Mouse (Mus musculus) T-helper 1 cell (primary cell): ENCODE data around the gene Ugt8a.

Experiments used
- in situ Hi-C: fragments of 300-600 bp; cut with MboI, MseI; formaldehyde crosslinking; loops from one replicate; pipeline ENCODE4 v1.15.1; 2025; ENCODE audit warnings: high pct_unique_total_duplicates

The Ugt8a gene

DNA sequence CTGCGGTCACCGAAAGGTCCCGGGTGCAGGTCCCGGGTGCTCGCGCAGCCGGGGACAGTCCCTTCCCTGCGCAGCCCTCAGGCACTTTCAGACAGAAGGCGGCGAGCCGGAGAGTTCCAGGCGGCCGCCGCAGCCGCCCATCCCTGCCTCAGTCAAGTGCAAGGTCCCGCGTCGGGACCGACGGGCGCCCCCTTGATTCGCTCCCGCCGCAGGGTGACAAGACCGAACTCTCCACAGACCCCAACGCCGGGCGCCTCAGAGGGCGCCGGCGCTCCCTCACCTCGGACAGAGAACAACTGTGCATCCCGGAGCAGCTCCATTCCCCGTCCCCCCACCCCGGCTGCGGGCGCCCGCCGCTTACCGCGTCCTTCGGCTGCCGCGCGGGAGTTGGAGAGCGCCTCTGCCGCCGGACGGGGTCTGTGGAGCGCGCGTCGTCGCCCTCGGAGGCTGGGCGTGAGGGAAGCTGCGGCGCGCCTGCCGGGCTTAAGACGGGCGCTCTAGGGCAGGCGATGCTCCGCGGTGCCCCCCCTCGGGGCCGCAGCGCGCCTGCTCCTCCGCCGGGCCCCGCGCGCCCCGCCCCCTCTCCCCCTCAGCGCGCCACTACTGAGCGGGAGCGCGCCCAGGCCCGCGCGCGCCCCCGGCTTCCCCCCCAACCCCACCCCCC, at the start of gene Ugt8a:
Gene Ugt8a (minus strand): TSS at position 528 of the 664 bp plus-strand sequence.
- in situ Hi-C loops = no loop called here

DNA sequence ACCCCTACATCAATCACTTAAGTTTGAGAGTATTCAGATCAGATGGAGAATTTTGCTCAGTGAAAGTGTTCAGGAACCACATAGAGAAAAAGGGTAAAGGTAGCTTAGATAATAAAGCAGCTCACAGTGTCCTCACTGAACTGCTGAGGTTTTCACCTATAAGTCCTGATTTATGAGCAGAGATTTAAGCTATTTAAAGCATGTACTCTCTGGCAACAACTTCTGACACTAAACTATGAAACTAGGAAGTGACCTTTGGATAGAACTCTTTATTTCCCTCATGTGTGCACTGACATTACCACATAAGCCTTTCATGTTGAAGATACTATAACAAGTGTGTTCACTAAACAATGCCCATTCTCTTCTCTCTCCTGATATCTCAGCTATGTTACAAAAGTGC, 48.2 kb upstream of the Ugt8a start:
- in situ Hi-C loops = no loop called here

DNA sequence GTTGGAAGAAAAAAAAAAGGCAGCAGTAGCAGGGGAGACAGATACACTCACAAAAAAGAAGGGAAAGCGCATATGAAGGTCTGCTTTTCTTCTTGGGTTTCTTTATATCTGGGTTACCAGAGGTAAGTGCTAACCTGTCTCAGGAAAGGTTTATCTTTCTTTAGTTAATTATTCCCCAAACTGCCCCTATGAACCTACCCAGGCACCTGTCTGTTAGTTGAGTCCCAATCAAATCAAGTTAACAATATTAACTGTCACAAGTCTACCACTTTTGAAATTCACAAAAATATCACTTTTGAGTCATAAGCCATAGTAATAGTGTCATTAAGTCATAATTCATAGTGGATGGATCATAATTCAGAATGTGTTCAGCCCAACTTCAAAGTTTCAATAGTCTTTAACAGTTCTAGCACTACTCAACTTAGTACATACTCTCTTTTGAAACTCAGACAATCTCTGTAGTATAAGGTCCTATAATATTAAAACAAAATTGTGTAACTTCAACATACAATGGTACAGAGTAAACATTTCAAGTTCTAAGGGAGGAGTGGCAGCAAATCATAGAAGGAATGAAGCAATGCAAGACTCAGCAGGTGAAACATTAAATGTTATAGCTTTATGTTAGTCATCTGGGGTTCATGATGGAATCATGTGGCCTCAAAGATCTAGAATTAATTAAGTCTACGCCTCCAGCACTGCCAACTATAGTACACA, 45.4 kb upstream of the Ugt8a start:
- in situ Hi-C loops = no loop called here

DNA sequence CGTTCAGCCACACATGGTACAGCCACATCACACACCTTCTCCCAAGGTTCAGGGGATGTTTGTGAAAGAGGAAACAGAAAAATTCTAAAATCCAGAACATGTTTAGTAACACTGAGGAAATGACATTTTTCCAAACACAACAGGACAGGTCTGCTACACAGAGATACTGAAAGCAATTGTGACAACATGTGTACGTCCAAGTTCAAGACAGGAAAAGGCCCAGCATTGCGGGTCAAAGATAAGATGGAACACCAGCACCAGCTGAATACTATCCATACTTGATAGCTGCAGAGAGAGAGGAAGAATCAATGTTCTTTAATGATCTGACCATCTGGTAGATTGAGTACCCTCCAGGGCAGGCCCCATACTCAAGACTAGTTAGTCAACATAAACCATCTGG, 41.1 kb upstream of the Ugt8a start:
- in situ Hi-C loops = no loop called here

DNA sequence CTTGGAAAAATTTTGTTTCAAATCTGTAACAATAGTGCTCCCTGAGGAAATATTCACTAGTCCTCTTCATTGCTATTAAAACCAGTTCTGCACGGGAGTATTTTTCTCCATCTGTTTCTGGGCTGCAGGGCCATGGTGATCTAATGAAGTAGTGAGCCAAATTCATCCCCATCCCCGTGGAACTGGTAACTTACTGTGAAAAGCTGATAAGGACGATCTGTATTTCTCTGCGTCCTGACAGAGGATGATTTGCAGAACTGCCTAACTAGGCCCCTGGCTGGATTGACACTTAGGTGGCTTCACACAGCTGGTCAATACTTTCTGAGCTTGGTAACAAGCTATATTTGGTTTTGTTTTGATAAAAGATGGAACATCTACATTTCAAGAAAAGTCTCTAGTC, 37.5 kb upstream of the Ugt8a start:
- in situ Hi-C loops = no loop called here

DNA sequence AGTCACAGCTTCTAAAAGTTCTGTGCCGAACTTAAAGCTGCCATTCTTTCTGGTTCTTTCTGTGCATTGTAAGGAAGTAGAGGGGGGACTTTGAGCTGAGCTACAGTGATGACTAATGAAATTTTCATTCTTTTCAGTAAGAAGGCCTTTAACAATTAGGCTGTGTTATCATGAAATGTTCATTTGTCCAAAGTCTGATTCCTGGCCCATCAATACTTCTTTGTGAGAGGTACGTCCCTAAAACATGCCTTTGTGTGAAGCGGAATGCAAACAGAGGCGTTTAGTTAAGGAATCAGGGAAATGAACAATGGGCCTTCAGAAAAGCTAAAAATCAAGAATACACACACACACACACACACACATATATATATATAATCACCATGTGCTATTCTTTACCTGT, 31.0 kb upstream of the Ugt8a start:
- in situ Hi-C loops = no loop called here

DNA sequence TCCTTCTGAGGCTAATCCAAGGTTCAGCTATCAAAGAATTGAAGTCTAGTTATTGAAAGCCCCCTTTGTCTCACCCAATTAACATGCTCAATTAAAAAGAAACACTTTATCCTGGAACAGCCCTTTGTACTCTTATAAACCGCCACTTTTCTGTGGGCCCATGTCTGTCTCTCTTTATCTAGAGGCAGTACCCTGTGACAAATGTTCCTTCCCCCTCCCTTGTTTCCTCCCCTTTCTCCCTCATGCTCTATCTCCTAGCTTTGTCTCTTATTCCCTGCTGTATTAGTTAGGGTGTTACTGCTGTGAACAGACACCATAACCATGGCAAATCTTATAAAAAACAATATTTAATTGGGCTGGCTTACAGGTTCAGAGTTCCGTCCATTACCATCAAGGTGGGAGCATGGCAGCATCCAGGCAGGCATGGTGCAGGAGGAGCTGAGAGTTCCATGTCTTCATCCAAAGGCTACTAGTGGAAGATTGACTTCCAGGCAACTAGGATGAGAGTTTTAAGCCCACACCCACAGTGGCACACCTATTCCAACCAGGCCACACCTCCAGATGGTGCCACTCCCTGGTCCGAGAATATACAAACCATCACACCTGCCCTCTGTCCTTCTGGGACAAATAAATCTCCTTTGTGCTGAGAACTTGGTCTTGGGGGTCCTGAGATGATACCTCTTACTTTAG, 17.9 kb upstream of the Ugt8a start:
- in situ Hi-C loops = no loop called here

DNA sequence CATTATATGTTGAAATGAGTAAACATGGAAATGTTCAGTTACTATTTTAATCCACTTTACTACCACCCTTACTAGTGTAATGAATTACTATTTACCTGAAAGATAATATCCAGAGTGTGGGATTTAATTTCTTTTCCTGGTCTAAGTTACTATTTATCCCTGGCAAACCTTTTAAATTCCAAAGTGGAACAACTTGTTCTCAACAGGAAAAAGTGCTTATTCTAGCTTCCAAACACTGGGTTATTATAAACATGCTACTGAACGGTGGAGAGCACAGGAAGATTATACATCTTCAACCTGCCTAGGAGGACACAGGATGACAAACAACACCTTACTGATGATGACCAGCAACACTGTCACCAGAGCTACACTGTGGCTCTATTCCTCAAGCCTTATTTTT, 16.5 kb upstream of the Ugt8a start:
- in situ Hi-C loops = no loop called here

DNA sequence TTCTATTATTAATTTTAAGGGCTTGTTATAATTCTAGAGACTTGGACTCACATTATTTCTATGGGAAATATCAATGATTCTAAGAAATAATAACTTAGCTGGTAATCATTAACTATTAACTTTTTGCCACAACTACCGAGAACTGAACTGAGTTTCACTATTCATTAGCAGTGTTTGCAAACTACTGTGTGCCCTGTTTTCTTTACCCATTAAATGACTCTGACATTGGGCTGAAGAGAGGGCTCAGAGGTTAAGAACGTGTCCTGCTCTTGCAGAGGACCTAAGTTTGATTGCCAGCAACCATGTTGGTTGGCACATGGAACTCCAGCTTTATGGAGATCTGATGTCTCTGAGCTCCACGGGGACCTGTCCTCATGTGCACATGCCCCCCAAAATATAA, 2.4 kb upstream of the Ugt8a start:
- in situ Hi-C loops = no loop called here

DNA sequence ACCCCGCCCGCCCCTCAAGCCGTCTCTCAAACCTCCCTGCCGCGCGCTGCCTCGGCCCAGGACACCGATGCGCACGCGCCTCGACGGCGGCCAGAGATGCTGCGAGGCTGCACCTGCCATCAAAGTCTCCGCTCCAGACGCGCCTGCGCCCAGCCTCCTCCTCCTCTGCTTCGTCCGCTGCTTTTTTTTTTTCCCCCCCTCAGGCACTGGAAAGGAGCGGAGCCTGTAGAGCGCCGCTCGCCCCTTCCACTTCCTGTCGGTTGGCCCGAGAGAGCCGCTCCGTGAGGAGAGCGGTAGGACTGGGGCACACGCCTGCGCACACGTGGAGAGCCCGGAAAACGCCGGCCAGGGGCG, 314 bp upstream of the Ugt8a start:
- in situ Hi-C loops = no loop called here

DNA sequence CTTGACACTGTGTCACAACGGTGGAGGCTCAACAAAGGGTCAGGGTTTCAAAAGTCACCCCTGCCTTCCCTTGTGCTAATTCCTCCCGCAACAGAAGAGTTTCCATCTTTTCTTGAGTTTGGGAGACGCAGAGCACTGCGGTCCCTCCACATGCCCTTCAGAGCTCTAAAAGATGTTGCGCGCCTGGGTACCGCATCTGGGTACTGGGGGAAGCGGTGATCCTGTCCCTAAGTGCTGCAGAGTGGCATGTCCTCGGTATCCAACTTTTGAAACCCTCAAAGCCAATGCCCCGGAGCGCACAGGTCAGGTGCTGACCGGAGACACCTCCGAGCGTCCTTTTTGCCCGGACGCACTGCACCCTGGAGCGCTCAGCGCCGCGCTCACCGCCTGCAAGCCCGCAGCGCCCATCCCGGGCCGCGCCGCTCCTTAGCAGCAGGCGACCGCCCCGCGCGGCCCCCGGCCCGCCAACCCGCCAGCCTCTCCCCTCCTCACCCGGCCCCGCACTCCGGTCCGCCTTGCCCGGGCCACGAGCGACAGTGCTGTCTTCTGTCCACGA, 805 bp downstream of the Ugt8a start:
- in situ Hi-C loops = no loop called here

DNA sequence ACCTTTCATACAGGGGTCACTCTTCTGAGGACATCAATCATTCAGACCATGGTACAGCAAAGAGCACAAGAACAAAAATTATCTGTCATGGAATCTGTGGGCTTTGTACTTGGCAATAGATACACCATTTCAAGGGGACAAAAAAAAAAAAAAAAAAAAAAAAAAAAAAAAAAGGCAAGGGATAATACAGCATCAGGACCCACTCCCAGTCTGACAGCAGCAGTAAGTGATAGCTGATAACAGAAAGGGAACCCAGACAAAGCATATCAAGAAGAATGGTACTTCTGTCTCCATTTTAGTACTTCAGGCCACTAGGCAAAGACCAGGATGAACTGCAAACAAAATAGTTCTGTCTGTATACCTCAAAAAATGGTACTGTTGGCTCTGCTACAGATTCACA, 2.6 kb downstream of the Ugt8a start:
- in situ Hi-C loops = no loop called here

DNA sequence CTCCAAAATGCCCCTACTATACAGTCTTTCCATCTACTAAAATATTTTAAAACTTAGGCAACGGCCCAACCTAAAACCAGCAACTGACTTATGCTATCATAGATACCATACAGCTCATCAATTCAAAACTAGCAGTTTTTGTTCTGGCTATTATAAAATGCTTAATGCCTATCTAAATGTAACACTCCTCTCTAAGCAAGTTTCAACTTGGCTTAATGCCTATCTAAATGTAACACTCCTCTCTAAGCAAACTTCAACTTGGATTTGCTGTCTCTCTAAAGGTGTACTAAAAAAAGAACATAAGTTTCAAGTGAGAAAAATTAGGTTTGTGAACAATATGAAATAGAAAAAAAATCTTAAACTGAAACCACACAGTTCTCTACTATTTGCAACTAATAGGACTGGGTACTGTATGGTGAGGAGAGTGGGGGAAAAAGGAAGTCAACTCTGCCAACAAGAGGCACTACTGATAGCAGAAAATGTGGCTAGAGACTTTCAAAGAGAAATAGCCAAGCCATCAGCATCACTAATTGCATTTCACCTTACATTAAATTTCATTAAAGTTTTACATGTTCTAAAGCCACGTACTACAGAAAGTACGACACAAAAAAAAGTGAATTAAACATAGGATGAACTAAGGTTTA, 5.7 kb downstream of the Ugt8a start:
- in situ Hi-C loops = no loop called here

DNA sequence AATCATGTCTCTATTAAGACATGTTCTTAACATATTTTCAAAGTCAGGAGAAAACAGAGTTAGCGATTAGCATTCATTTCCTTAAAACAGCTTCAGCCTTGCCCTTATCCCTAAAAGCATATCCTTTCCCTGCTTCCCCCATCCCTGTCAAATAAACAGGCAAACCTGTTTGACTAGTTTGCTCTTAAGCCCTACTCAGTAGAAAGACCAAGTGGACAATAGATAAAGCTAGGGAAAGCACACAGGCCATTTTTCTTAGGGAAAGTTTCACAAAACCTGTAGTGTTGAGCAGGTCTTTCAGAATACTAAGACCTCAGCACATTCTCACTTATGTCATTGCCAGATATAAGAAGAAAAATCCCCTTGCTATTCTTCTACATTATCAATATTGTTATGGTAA, 7.4 kb downstream of the Ugt8a start:
- in situ Hi-C loops = no loop called here

DNA sequence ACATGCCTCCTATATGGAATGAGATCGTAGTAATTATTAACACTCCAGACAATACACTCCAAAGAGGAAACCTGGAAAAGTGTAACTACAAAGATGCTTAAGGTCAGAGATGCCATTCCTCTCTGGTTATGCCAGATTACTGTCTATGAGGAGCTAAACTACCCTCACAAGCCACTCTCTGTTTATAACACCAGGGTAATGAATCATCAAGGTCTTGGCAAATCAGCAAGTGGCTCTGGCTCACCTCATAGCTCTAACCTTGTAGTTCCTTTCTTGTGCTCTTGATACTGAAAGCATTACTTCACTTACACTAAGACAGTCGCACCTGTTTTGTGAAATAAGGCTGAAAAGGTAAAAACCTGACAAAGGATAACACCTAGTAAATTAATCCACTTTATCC, 17.5 kb downstream of the Ugt8a start:
- in situ Hi-C loops = no loop called here

DNA sequence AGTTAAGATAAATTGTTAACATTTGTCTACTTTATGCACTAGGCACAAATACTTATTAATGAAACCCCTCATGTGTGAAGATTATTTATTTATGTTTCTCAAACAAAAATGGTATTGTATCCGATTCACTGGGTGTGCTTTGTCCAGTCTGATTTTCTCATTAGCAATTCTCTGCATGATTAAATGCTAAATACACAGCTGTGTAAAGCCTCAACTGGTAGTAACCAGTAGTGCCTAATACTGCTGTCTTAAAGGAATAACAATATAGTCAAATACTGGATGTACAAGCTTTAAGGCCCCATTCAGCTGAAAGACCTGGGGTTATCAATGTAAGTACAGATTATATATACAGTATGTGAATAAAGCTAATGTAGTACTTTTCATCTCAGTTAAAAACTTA, 39.4 kb downstream of the Ugt8a start:
- in situ Hi-C loops = no loop called here

DNA sequence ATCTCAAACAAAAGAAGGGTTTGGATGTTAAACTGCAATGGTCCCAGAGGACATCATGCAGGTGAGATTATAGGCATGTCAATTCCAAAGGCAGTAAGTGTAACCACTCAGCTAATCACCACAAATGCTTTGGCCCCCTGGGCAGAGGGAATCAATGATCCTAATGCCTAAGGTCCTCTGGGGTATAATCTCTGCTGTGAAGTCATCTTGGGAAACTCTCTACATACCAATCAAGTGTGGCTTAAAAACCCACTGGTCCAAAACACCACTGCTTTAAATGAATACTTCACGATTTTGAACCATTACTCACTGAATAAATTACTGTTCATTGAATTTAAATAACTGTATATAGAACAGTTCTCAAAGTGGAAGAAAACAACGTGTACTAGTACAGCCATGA, 51.3 kb downstream of the Ugt8a start:
- in situ Hi-C loops = no loop called here

DNA sequence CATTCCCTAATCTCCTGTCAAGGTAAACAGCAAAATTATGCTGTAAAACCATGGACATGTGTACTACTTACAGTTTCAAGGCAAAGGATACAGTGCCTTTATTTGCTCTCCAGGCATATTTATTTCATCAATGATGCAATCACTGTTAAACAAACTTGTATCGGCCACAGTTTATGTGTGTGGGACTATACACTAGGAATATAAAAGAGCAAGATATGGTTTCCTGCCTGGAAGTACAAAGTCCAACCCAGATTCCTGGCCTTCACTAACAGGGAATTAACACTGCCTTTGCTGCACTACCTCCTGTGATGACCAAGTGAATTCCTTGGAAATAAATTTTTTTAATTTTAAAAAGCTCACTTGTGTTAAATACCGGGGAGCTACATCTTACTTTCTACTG, 53.5 kb downstream of the Ugt8a start:
- in situ Hi-C loops = no loop called here

DNA sequence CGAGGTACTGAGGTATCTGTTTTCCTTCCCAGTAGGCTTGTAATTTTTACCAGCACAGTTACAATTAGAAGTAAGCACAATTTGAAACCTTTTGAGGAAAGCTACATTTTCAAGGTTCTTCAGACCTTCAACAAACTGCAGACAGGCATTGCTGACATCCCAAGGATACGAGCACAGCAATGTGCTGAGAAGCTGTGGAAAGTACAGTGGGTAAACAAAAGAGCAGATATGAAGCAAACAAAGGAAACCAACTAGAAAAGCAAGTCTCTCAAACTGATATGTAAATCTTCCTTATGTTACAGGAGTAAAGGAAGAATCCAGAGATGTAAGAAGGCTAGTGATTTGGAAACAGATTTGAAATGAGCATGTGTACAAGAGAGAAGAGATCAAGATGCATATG, 54.0 kb downstream of the Ugt8a start:
- in situ Hi-C loops = no loop called here

DNA sequence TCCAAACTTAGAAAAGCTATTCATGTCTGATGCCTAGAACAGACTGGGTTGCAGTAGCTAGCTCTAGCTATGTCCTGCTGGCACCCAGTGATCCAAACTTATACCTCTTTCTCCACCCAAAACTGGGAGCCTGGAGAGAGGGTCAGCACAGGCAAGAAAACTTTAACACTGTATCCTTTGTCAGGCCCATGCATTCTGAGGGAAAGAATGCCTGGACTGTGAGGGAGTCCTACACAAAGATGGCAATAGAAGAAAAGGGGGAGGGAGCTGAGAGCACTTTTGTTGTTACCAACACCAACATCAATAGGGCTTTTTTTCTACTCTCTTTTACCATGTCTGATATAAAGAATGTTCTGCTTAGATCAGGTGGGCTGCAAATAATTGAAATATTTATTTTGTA, 55.4 kb downstream of the Ugt8a start:
- in situ Hi-C loops = no loop called here

DNA sequence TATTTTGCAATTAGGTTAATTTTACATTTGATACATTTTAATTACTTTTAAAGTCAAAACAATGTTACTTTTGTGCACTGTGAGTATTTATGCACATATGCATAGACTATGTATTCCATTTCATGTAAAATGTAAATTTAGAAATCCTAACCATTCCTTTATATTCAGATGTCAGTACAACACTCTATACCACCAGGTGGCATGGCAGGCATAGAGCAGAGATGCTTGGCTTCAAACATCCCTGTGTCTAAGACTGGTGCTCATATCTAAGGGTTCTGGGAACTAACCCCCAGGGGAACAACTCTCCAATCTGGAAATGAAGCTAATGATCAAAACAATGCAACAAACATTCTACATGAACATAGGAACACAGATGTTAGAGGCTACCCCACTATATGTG, 56.6 kb downstream of the Ugt8a start:
- in situ Hi-C loops = no loop called here

DNA sequence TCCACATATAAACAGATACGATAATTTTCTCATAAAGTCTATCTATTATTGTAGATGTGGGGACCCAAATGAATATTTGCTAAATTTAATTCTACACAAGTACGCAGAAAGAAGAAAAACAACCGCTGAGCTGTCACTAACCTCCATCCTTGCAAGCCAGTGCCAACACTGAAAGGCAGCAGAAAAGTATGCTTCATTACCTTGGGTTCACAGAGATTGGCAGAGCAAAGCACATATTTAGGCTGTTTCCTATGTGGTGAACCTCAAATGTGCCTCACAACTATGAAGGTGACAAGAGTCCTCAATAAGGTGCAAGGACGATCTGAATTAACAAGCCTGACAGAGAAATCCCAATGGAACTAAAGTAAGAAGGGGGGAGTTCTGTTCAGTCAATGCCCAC, 64.0 kb downstream of the Ugt8a start:
- in situ Hi-C loops = no loop called here
